Mouse (Mus musculus): ENCODE results near the gene Tpsg1. TPM values are rescaled to one million over a fixed set of nuclear protein-coding genes. Genes with fewer than 3 reads are reported as not detected.

The Tpsg1 gene
- not detected for total RNA-seq (2021)
- long read RNA-seq, experiment 1 = 0 reads
- long read RNA-seq, experiment 2 = 0 reads

- DNase-seq (ENCODE audit: low spot score in 2 of 2) = no peak
Observed at GRCm38 (mm10) chr17:25368973-25369372, at the start of gene Tpsg1. Tpsg1 (plus strand) TSS chr17:25369273.

- no peak for DNase-seq (ENCODE audit: low spot score in 2 of 2)
Observed at GRCm38 (mm10) chr17:25320819-25321218, 48.3 kb upstream of the Tpsg1 start.

- no peak for DNase-seq (ENCODE audit: low spot score in 2 of 2)
Observed at GRCm38 (mm10) chr17:25322930-25323329, 46.1 kb upstream of the Tpsg1 start.

DNA sequence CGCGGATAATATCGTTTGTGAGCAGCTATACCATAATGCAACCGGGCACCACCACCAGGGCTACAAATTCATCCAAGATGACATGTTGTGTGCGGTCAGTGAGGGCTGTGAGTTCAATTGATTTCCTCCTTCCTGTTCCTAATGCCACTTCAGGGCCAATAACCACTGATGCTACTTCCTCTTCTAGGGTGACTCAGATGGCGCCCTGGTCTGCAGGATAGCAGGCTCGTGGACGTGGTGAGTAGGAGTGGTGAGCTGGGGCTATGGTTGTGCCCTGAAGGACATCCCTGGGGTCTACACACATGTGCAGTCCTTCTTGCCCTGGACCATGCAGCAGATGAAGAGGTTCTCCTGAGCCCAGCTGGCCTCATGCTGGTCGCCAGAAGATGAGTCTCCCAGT, 36.8 kb upstream of the Tpsg1 start:
- DNase-seq (ENCODE audit: low spot score in 2 of 2) = no peak

- peak; percentile 63 to 71 for DNase-seq (ENCODE audit: low spot score in 2 of 2)
Observed at GRCm38 (mm10) chr17:25333943-25334342, 35.1 kb upstream of the Tpsg1 start.

GRCm38 (mm10) chr17:25338218-25338617, 30.9 kb upstream of the Tpsg1 start:
- DNase-seq (ENCODE audit: low spot score in 2 of 2) = no peak

DNA sequence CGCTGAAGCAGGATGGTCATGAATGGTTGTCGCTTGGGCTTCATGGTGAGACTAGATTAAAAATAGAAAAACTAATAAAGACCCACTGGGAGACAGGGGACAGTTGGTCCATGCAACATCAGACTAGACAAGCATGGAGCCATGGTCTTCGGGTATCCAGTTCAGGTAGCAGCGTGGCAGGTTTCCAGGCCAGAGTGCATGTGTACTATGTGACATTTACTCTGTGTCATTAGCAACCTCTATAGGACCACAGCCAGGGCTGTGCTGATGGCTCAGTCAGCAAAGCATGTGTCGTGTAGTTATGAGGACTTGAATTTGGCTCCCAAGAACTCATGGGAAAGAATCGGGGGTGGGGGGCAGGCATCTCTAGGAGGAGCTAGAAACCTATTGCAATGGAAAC, 29.1 kb upstream of the Tpsg1 start:
- DNase-seq (ENCODE audit: low spot score in 2 of 2) = no peak

DNA sequence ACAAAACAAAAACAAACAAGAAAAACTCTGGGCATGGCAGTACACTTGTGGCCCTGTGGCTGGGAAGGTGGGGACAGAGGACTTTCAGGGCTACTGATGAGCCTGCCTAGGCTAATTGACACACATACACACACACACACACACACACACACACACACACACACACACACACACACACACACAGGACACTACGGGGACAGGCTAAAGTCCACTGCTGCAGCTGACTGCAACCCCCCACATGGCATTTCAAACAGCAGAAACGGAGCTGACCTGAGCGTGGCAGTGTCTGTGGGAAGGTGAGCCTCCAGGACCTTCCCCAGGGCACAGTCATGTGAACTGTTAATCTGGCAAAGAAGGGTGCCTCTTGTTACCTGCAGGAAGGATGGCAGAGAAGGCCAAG, 27.6 kb upstream of the Tpsg1 start:
- no peak for DNase-seq (ENCODE audit: low spot score in 2 of 2)

DNA sequence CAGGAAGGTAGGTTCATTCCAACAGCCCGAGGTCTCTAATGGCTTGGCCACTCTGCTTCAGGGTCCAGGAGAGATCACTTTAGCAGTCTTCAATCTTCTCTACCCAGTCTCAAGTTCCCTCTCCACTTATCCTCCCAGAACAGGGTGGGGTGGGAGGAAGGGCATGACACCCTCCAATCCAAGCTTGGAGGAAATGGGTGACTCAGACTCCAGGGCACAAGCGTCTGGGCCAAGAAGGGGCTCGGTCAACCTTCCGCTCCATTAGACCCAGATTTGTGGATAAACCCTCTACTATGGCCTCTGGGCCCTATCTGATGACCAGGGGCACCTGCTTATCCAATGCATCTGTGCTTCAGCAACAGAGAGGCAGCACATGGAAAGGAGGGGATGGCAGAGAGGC, 23.6 kb upstream of the Tpsg1 start, which contains the start of gene Tpsab1:
Tpsab1 (minus strand) TSS at position 101 of the 400 bp plus-strand sequence.
- no peak for DNase-seq (ENCODE audit: low spot score in 2 of 2)

DNA sequence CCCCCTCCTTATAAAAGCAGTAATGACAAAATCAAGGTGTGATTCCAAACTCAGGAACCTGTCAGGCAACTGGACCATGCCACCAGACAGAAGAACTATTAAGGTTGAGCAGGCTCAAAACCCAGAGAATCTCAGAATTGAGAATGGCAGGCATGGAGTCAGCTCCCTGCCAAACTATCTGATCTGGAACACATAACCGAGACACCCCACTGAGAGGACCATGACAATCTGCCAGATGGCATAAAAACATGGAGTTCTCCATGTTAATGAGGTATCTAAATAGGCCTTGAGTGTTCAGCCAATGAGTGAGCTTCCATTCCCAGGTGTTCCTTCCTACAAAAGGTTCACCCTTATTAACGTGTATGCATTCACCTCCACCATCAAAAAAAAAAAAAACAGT, 7.8 kb upstream of the Tpsg1 start:
- DNase-seq (ENCODE audit: low spot score in 2 of 2) = no peak

DNA sequence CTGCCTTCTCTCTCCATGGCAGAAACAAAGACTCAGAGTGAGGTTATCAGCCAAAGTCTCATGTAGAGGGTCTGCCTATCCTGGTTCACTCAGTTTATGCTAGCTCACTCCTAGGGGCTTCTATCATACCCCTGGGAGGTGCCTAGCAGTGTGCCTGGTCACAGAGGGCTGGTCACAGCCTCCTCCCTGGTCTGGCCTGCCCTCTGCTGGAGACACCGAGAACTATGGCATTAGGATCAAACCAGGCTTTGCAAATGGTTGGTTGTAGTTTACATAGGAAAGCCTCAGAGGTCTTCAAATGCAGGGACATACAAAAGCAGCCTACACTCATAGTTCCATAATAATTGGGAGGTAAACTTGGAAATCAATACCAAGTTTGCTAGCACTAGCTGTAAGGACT, 5.3 kb upstream of the Tpsg1 start:
- DNase-seq (ENCODE audit: low spot score in 2 of 2) = peak; percentile 49 to 70

DNA sequence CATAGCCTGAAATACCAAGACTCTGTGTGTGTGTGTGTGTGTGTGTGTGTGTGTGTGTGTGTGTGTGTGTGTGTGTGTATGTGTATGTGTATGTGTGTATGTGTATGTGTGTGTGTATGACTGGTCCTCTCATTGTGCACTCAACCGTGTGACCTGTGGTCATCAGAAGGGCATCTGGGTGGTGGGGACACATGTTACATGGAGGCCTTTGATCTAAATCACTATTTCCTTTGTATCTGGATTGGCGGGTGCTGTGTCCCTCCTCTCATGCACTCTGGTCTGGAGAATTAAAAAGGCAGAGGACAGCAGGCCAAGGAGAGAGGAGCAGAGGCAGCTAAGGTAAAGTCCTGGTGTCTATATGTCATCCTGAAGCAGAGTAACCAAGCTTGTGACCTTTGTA, 3.1 kb upstream of the Tpsg1 start, which contains the start of gene Tpsb2:
Tpsb2 (plus strand) TSS at position 301 of the 400 bp plus-strand sequence.
- DNase-seq (ENCODE audit: low spot score in 2 of 2) = no peak

DNA sequence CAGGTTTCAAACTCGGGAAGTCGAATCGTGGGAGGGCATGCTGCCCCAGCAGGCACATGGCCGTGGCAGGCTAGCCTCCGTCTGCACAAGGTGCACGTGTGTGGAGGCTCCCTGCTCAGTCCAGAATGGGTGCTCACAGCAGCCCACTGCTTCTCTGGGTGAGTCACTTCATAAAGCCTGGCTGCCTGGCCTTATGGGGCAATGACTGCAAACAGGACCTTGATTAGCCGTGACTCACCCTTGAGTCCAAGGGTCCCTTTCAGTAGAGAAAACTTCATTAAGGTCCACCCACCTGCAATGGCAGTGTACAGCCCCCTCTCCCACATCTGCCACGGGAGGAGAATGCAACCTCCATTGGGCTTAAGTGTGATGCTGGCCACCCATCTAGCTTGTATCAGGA, 3.4 kb downstream of the Tpsg1 start:
- DNase-seq (ENCODE audit: low spot score in 2 of 2) = no peak

DNA sequence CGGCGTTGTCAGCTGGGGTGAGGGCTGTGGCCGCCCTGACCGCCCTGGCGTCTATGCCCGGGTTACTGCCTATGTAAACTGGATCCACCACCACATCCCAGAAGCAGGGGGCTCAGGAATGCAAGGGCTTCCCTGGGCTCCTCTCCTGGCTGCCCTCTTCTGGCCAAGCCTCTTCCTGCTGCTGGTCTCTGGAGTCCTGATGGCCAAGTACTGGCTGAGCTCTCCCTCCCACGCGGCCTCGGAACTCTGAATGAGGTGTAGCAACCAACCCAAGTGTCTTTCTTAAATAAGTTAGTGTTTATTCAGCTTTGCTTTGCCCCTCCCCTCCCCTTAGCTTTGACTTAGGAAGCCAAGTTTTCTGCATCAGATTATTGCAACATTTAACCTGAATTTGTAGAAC, 4.9 kb downstream of the Tpsg1 start:
- DNase-seq (ENCODE audit: low spot score in 2 of 2) = peak; percentile 25 to 32

DNA sequence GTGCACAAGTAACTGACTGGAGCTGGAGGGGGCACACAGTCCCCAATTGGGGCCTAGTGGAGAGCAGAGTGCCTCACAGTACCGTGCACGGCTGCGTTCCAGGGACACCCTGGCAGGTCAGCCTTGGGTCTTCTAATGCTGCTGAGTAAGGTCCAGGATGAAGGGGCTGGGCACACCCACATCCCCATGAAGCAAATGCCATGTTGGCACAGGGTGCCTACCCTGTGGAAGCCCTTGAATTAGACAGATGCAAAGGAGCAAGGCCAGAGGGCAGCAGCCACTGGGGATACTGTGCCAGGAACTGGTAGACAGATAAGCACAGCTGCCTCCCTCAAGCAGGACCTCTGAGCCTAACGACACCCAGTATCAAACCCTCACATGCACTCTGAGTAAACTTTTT, 25.5 kb downstream of the Tpsg1 start:
- no peak for DNase-seq (ENCODE audit: low spot score in 2 of 2)

DNA sequence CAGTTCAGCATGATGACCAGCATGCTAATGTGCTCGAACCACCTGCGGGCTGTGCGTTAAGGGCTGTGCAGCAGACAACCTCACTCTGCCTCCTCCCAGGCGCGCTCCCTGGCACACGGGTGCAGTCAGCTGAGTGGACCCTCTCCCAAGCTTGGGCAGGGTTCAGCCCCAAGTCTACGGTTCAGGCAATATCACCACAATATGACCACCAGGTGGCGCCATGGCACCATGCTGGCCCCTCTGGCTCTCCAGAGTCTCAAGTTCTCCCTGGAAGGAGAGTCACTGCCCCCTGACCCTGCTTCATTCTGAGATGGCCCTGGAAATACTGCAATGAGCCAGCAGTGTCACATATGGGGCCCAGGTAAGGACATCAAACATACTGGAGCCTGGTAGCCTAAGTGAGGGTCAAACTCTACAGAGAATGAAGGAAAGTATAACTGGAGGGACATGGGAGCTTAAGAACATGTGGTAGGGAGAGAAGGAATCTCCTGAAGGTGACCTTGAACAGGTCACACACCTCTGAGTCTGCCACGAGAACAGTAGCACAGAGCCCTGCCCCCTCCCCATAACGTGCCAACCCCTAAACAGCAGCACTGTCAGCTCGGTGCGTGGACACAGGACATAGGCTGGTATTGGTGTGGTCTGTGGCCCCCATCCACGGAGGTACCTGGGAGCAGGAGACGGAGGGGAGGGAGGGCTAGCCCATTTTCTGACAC, 28.9 kb downstream of the Tpsg1 start:
- DNase-seq (ENCODE audit: low spot score in 2 of 2) = peak; percentile 74 to 85

- no peak for DNase-seq (ENCODE audit: low spot score in 2 of 2)
Observed at GRCm38 (mm10) chr17:25398520-25398838, 29.4 kb downstream of the Tpsg1 start.

DNA sequence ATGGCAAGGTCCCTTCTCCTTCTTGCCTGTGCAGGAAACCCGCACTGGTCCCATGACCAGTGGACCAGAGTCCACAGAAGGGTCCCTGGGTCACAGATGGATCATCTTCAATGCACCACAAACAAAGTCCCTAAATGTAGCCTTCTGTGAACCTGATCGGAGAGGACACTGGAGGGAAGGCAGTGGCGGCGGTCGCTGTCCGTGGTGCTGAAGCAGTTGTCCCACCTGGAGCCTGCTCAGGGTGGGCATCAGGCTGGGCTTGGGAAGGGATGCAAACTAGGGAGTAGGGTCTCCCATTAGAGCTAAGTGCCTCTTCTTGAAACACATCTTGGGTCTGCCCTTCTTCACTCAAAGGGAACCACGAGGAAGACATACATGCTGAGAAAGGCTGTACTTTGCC, 31.4 kb downstream of the Tpsg1 start:
- DNase-seq (ENCODE audit: low spot score in 2 of 2) = no peak

GRCm38 (mm10) chr17:25401491-25401890, 32.4 kb downstream of the Tpsg1 start:
- no peak for DNase-seq (ENCODE audit: low spot score in 2 of 2)

GRCm38 (mm10) chr17:25402224-25402623, 33.2 kb downstream of the Tpsg1 start:
- DNase-seq (ENCODE audit: low spot score in 2 of 2) = no peak

DNA sequence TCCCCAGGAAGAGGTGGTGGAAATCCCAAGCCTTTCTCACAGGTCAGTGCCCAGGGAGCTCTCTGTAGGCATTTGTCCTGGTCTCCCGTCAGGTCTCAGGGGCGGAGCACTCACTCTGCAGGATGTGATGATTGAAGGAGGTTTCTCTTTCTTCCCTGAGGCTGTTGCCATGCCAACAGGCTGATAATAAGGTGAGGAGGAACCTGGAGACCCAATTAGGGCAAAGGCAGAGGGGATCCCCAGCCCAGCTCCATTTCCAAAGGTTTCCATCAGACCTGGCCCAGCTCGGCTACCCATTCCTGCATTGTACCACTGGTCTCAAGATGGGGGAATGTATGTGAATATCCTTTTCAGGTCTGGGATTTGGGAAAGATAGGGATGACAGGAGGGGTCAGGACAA, 35.1 kb downstream of the Tpsg1 start:
- DNase-seq (ENCODE audit: low spot score in 2 of 2) = no peak

- no peak for DNase-seq (ENCODE audit: low spot score in 2 of 2)
Observed at GRCm38 (mm10) chr17:25405224-25405895, 36.3 kb downstream of the Tpsg1 start.

DNA sequence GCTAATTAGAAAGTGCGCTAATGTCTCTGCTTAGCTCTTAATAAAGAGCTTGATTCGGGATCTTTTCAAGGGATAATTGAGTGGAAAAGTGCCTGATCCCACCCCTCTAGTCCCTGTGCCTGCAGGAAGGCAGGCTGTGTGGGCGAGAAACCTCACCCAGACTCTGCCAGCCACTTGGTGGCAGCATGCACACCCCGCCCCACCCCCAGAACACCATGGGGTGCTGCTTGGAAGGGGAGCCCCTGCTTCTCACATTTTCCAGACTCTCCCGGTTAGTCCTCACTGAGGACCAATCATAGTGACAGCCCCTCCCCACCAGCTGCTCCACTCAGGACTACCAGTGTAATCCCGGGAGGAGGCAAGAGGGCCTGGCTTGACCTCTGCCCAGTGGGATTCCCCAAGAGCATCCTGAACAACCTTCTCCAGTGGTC, 37.0 kb downstream of the Tpsg1 start:
- DNase-seq (ENCODE audit: low spot score in 2 of 2) = peak; percentile 48 to 64

Data from left cerebral cortex, adult 18-20 months (tissue).